Mouse (Mus musculus) brain, embryonic 14.5 days (tissue): Measurements from ENCODE around the gene Atxn2.
A peak's percentile ranks its signal among the peaks of the same experiment; 100 is the strongest.

Experiments
- CTCF ChIP-seq: fragments of 200-500 bp; IDR thresholded peaks from 2 replicates; pipeline ENCODE4 v1.5.1; 2012; ENCODE audit warnings: inconsistent platforms, mild to moderate bottlenecking, moderate library complexity, borderline replicate concordance; ENCODE audit not compliant: insufficient read depth, insufficient read length; ENCODE audit errors: extremely low read depth
- POLR2A ChIP-seq: fragments of 200-500 bp; IDR thresholded peaks from 2 replicates; pipeline ENCODE4 v1.6.1; 2012; ENCODE audit warnings: mild to moderate bottlenecking, inconsistent platforms, borderline replicate concordance; ENCODE audit not compliant: poor library complexity, insufficient read depth, insufficient read length, severe bottlenecking; ENCODE audit errors: extremely low read depth

DNA sequence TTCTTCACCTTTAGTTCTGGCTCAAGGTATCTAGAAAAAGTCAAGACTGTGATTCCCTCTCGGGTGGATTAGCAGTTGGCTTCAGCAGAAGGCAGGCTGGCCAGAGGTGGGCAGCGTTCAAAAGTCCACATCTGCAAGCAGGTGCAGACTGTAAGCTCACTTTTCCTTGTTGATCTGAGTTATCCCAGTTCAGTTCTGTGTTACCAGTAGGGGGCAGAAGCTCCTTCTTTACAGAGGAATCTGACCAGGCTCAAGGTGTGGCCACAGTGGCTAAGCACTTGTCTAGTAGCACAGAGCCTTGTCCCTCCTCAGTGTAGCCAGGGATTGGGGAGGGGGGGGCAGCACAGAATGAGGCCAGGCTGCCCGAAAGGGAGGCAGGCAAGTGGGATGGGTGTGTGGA is 103.9 kb downstream of the Atxn2 start:
- no peak for TF ChIP-seq POLR2A
- TF ChIP-seq CTCF, result peak; percentile 55; the same call in 1 of the 2 replicates
